Mouse (Mus musculus) kidney, adult 10 weeks (tissue): ENCODE measurements around the gene Vinac1. TPM values are rescaled to one million over a fixed set of nuclear protein-coding genes. Genes with fewer than 3 reads are reported as not detected.

Source experiments
- polyA plus RNA-seq: library from polyadenylated mRNA; stranded (reverse); fragments of 350-450 nt; fragmentation: Illumina TruSeq; extraction: RNeasy Lipid Tissue Mini Kit (QIAGEN cat#74804); gene quantifications from one replicate; pipeline ENCODE4 v1.2.3, GENCODE M21; 2014; ENCODE audit warnings: low read depth, low replicate concordance

Vinac1 gene
- polyA plus RNA-seq: not detected

GRCm38 (mm10) chr2:129047811-129048210 is at the start of gene Vinac1:
TSS of gene Vinac1 (minus strand) at chr2:129048172.

GRCm38 (mm10) chr2:129065437-129066282 is 17.7 kb upstream of the Vinac1 start, which contains the start of gene Ttl:
TSS of gene Ttl (plus strand) at chr2:129065942.

Other genes starting within 250 kb of the Vinac1 start
- 57.5 TPM for gene Tmem87b, start 230.1 kb downstream of the Vinac1 start, polyA plus RNA-seq
- gene Fbln7, start 185.2 kb downstream of the Vinac1 start, polyA plus RNA-seq: 7.0 TPM
- gene Zc3h8, start 104.1 kb downstream of the Vinac1 start, polyA plus RNA-seq: 10.5 TPM
- gene Zc3h6, start 80.8 kb downstream of the Vinac1 start, polyA plus RNA-seq: 7.0 TPM
- gene Gm10762, start 80.4 kb downstream of the Vinac1 start, polyA plus RNA-seq: 11.9 TPM
- 8.9 TPM for gene Ttl, start 17.8 kb upstream of the Vinac1 start, polyA plus RNA-seq
- 4.4 TPM for gene Polr1b, start 52.8 kb upstream of the Vinac1 start, polyA plus RNA-seq
- 6.3 TPM for gene Chchd5, start 81.5 kb upstream of the Vinac1 start, polyA plus RNA-seq
- 21.5 TPM for gene Slc20a1, start 150.6 kb upstream of the Vinac1 start, polyA plus RNA-seq
- gene Ckap2l, start 249.0 kb upstream of the Vinac1 start, polyA plus RNA-seq: 0.49 TPM